Mouse (Mus musculus): ENCODE measurements around the gene B4galnt3. TPM values are rescaled to one million over a fixed set of nuclear protein-coding genes. Genes with fewer than 3 reads are reported as not detected.
A peak's percentile ranks its signal among the peaks of the same experiment; 100 is the strongest.

B4galnt3 gene
- total RNA-seq, 1 experiment from 2014 or later, result 8.0 TPM

- no peak for DNase-seq
These were observed 77.7 kb downstream of the B4galnt3 start for GRCm38 (mm10) chr6:120216702-120217101.

GRCm38 (mm10) chr6:120211536-120211935 is 82.8 kb downstream of the B4galnt3 start:
- DNase-seq, result no peak

- no peak for DNase-seq
These were observed 87.8 kb downstream of the B4galnt3 start for GRCm38 (mm10) chr6:120206586-120206985.

- DNase-seq, result no peak
These were observed 92.0 kb downstream of the B4galnt3 start for GRCm38 (mm10) chr6:120202406-120202805.

- no peak for DNase-seq
These were observed 92.4 kb downstream of the B4galnt3 start for GRCm38 (mm10) chr6:120201956-120202355.

GRCm38 (mm10) chr6:120199638-120200394 is 94.5 kb downstream of the B4galnt3 start:
- DNase-seq, result no peak

- DNase-seq, result peak; percentile 83
These were observed 96.4 kb downstream of the B4galnt3 start for GRCm38 (mm10) chr6:120197964-120198363.

- no peak for DNase-seq
These were observed 97.5 kb downstream of the B4galnt3 start for GRCm38 (mm10) chr6:120196837-120197236.

- DNase-seq, result no peak
These were observed 99.4 kb downstream of the B4galnt3 start for GRCm38 (mm10) chr6:120194963-120195362.

- DNase-seq, result no peak
These were observed 100.1 kb downstream of the B4galnt3 start for GRCm38 (mm10) chr6:120194305-120194704.

GRCm38 (mm10) chr6:120193793-120194192 is 100.6 kb downstream of the B4galnt3 start:
- no peak for DNase-seq

- DNase-seq, result peak; percentile 86
These were observed 101.2 kb downstream of the B4galnt3 start for GRCm38 (mm10) chr6:120193174-120193573.

- peak; percentile 78 for DNase-seq
These were observed 102.0 kb downstream of the B4galnt3 start for GRCm38 (mm10) chr6:120192211-120192870.

- DNase-seq, result peak; percentile 8
These were observed 102.8 kb downstream of the B4galnt3 start for GRCm38 (mm10) chr6:120191396-120192170.

GRCm38 (mm10) chr6:120190912-120191311 is 103.4 kb downstream of the B4galnt3 start:
- DNase-seq, result peak; percentile 67

- DNase-seq, result no peak
These were observed 104.0 kb downstream of the B4galnt3 start for GRCm38 (mm10) chr6:120190365-120190764.

GRCm38 (mm10) chr6:120189287-120189686 is 105.1 kb downstream of the B4galnt3 start:
- no peak for DNase-seq

GRCm38 (mm10) chr6:120188376-120189235 is 105.8 kb downstream of the B4galnt3 start:
- DNase-seq, result no peak

- no peak for DNase-seq
These were observed 106.7 kb downstream of the B4galnt3 start for GRCm38 (mm10) chr6:120187587-120188176.

- DNase-seq, result no peak
These were observed 107.8 kb downstream of the B4galnt3 start for GRCm38 (mm10) chr6:120186594-120186993.

- DNase-seq, result no peak
These were observed 108.6 kb downstream of the B4galnt3 start for GRCm38 (mm10) chr6:120185756-120186155.

Measured in adrenal gland, postnatal 25 days (tissue).